Mouse (Mus musculus): ENCODE measurements around the gene Rarres2. TPM values are rescaled to one million over a fixed set of nuclear protein-coding genes. Genes with fewer than 3 reads are reported as not detected.

The Rarres2 gene
- 12.8 and 19.2 TPM in 2 replicates for polyA plus RNA-seq (2012; rRNA removed)

DNA sequence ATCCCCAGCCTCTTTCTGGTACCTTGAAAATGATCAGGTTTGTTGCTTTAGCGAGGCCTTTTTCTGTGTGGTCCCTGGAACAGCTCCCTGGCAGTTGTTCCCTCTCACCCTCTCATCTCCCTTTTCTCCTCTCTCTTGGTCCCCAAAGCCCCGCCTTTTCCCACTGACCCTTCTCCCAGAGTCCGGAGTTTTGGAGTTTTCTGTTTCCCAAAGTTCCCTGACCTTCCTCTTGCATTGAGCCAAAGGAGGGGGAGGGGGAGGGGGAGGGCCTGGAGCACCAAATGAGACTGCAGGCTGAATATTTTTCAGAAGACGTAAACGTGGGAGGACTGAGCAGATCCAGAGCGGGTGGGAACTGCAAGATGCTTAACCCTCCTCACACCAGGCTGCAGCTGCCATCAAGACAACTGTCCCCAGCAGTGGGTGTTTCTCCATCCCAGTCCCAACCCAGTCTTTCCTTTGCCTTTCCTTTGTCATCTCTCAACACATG is at the start of gene Rarres2:
Gene Rarres2 (minus strand): TSS at position 218 of the 490 bp plus-strand sequence.
- DNase-seq (ENCODE audit: extremely low spot score in 1 of 2, low spot score in 1 of 2), result no peak

- DNase-seq (ENCODE audit: extremely low spot score in 1 of 2, low spot score in 1 of 2), result no peak
Observed at GRCm38 (mm10) chr6:48620031-48620430, 47.4 kb upstream of the Rarres2 start.

- DNase-seq (ENCODE audit: extremely low spot score in 1 of 2, low spot score in 1 of 2), result no peak
Observed at GRCm38 (mm10) chr6:48614756-48615155, 42.2 kb upstream of the Rarres2 start.

DNA sequence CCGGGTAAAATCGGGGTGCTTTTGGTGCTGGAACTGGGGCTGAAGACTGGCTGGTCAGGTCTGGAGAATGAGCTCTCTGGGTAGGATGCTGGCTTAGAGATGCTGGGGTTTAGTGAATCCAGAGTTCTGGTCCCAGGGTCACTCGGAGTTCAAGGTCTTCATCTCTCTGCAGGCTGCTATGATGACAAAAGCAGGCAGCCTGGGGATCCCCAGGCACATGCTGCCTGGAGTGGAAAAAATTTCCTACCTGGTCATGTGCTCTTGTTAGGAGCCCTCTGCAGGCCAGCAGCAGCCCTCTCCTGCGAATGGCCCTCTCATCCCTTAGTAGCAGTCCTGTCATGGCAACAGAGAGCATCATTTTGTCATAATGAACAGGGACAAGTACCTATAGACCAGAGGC is 40.9 kb upstream of the Rarres2 start:
- DNase-seq (ENCODE audit: extremely low spot score in 1 of 2, low spot score in 1 of 2), result no peak

DNA sequence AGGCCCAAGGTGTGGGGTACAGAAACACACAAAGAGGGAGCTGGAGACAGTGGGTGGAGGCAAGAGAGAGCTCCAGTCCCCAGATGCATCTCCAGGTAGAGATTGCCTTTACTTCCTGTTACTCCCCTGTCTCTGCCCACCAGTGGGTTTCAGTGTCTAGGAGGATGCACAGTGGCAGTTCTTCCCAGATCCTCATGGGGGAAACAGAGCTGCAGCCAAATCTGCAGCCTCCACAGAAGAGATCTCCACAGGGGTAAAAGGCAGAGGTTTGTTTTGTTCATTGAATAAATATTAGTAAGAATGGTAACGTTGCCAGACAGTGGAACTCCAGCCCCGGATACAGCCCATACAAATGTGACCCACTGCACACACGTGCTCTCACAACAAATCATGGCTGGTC is 38.1 kb upstream of the Rarres2 start:
- DNase-seq (ENCODE audit: extremely low spot score in 1 of 2, low spot score in 1 of 2), result no peak

- no peak for DNase-seq (ENCODE audit: extremely low spot score in 1 of 2, low spot score in 1 of 2)
Observed at GRCm38 (mm10) chr6:48609512-48609911, 36.9 kb upstream of the Rarres2 start.

DNA sequence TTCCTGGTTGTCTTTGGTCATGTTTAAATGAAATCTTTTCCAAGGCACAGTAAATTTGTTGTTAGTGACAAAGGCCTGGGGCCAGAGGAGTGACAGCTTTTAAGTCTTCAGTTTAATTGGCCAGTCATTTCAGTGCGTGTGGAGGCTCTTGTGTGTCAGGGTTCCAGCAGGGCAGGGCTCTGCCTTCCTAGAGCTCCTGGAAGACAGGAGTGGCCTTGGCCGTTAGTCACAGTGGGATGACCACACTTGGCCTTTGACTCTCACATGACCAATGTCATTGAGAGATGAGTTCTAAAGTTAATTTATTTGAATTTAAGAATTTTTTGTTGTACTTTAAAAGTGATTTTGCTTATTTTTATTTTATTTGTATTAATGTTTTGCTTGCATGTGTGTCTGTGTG is 35.5 kb upstream of the Rarres2 start:
- no peak for DNase-seq (ENCODE audit: extremely low spot score in 1 of 2, low spot score in 1 of 2)

DNA sequence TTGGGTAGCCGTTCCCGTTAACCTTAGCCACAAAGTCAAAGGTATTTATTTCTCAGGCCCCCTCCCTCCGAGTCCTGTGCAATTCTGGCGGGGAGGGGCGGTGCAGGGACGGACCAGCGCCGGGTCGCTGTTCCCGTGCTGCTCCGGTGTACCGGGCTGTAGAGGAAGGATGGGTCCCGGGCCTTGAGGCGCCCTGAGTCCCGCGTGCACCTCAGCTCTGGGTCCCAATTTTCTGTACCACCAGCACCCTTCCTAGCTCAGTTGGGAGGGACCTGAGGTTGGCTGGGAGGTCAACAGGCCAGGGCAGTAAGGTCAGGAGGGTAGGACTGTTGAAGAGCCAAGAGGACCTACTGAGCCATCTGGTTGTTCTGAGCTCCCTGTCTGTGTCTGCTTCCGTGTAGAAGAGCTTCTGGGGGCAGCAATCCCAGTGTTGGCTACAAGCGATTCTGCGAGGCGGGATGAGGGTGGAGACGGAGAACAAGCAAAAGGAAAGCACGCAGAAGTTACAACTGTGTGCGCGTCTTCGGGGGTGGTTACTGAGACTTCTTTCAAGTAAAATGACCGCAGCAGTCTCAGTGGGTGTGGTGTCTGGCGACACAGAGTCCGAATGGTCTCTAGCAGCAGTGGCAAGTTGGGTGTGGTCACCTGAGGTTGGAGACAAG is 29.6 kb upstream of the Rarres2 start:
- peak in 1 of 2 experiments; percentile 56 for DNase-seq (ENCODE audit: extremely low spot score in 1 of 2, low spot score in 1 of 2)

DNA sequence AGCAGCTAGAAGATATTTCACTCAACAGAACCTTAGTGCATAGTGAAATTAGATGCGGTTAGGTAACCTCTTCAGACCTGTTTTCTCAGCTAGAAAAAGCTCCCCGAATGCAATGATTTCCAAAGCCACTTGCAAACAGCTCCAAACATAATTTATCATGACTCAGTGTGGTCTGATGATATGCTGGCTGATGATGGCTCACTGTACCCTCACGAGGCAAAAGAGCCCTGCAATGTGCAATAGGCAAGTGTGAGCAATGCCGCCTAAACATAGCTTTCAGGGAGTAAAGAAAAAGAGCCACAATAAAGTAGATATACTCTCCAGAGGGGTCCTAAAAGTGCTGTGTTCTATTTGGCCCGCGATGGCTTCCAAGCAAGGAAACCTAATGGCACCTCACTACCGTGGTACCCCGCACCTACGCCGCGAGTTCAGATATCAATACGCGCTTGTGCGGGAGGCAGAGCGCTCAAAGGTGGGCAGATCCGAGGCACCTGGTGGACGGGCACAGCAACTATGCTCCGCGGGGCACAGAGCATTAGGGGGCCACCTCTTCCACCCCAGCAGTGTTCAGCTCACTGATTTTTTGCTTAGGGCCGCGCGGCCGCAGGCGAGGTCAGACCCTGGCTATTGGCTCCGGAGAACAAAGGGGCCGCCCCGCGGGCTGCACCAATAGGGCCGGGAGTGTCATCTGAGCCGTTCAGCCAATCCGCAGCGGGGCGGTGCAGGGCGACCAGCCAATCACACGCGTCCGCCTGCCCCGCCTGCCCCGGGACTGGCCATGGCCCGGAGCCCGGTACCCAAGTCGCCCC is 28.9 kb upstream of the Rarres2 start, which contains the start of gene Zfp775:
Gene Zfp775 (plus strand): TSS at position 793 of the 809 bp plus-strand sequence.
- DNase-seq (ENCODE audit: extremely low spot score in 1 of 2, low spot score in 1 of 2), result peak; percentile 92 to 97

GRCm38 (mm10) chr6:48600594-48600993 is 28.0 kb upstream of the Rarres2 start:
- no peak for DNase-seq (ENCODE audit: extremely low spot score in 1 of 2, low spot score in 1 of 2)

DNA sequence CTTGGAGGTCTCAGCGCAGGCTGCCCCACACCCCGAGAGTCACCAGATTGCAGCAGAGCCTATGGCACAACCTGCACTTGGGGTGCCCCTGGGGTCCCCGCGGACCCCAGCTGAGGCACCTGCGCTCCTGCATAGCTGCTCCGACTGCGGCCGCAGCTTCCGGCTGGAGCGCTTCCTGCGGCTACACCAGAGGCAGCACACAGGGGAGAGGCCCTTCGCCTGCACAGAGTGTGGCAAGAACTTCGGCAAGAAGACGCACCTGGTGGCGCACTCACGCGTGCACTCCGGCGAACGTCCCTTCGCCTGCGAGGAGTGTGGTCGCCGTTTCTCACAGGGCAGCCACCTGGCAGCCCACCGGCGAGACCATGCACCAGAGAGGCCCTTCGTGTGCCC is 24.6 kb upstream of the Rarres2 start:
- DNase-seq (ENCODE audit: extremely low spot score in 1 of 2, low spot score in 1 of 2), result no peak

DNA sequence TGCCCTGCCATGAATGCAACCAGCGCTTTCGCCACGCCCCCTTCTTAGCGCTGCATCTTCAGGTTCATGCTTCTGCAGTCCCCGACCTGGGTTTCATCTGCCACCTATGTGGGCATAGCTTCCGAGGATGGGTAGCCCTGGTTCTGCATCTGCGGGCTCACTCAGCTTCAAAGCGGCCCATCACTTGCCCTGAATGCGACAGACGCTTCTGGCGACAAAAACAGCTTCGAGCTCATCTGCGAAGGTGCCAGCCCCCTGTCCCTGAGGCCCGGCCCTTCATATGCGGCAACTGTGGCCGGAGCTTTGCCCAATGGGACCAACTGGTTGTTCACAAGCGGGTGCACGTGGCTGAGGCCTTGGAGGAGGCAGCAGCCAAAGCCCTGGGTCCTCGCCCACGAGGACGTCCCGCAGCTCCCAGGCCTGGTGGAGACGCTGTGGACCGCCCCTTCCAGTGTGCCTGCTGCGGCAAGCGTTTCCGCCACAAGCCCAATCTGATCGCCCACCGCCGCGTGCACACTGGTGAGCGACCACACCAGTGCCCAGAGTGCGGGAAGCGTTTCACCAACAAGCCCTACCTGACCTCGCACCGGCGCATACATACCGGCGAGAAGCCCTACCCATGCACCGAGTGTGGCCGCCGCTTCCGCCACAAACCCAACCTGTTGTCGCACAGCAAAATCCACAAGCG is 24.1 kb upstream of the Rarres2 start:
- DNase-seq (ENCODE audit: extremely low spot score in 1 of 2, low spot score in 1 of 2), result no peak

- peak in 1 of 2 experiments; percentile 60 for DNase-seq (ENCODE audit: extremely low spot score in 1 of 2, low spot score in 1 of 2)
Observed at GRCm38 (mm10) chr6:48595278-48595677, 22.7 kb upstream of the Rarres2 start.

- peak in 1 of 2 experiments; percentile 61 for DNase-seq (ENCODE audit: extremely low spot score in 1 of 2, low spot score in 1 of 2)
Observed at GRCm38 (mm10) chr6:48594043-48594738, 21.6 kb upstream of the Rarres2 start.

GRCm38 (mm10) chr6:48593158-48594042 is 20.8 kb upstream of the Rarres2 start, which contains the start of the genes Repin1 and Gm44965:
Gene Repin1, plus strand, starts transcription at chr6:48593883.
Gene Gm44965, plus strand, starts transcription at chr6:48593941.
- DNase-seq (ENCODE audit: extremely low spot score in 1 of 2, low spot score in 1 of 2), result peak; percentile 79 to 92

GRCm38 (mm10) chr6:48591871-48592270 is 19.3 kb upstream of the Rarres2 start:
- no peak for DNase-seq (ENCODE audit: extremely low spot score in 1 of 2, low spot score in 1 of 2)

- DNase-seq (ENCODE audit: extremely low spot score in 1 of 2, low spot score in 1 of 2), result no peak
Observed at GRCm38 (mm10) chr6:48591221-48591845, 18.7 kb upstream of the Rarres2 start.

GRCm38 (mm10) chr6:48589194-48589750 is 16.7 kb upstream of the Rarres2 start, which contains the start of gene Gm45021:
Gene Gm45021, plus strand, starts transcription at chr6:48589610.
- DNase-seq (ENCODE audit: extremely low spot score in 1 of 2, low spot score in 1 of 2), result no peak

All from frontal cortex, adult 2 months (tissue).